Mouse (Mus musculus) kidney, embryonic 14.5 days (tissue): Measurements from ENCODE around the gene Iffo2. TPM values are rescaled to one million over a fixed set of nuclear protein-coding genes. Genes with fewer than 3 reads are reported as not detected.
A peak's percentile ranks its signal among the peaks of the same experiment; 100 is the strongest.

Experiments used
- ATAC-seq: fragments of 200-750 bp; cut with Nextera tagmentation; 2 replicates; pipeline ENCODE4 v1.8.0; 2017; ENCODE audit warnings: moderate number of reproducible peaks, mild to moderate bottlenecking, moderate TSS enrichment, moderate library complexity; ENCODE audit not compliant: low FRiP score, low TSS enrichment
- H3K27ac ChIP-seq: fragments of 300-500 bp; sonication (generic); 2 replicates; pipeline ENCODE4 v1.5.1; 2014; ENCODE audit warnings: low read depth, mild to moderate bottlenecking, low read length, moderate library complexity, mixed read lengths
- H3K27me3 ChIP-seq: fragments of 300-500 bp; sonication (generic); 2 replicates; pipeline ENCODE4 v1.6.1; 2014; ENCODE audit warnings: mild to moderate bottlenecking, low read length; ENCODE audit not compliant: control insufficient read depth, insufficient read depth
- H3K36me3 ChIP-seq: fragments of 300-500 bp; sonication (generic); 2 replicates; pipeline ENCODE4 v1.6.1; 2014; ENCODE audit warnings: low read length, mixed read lengths; ENCODE audit not compliant: control insufficient read depth, insufficient read depth
- H3K4me1 ChIP-seq: fragments of 300-500 bp; sonication (generic); 2 replicates; pipeline ENCODE4 v1.6.1; 2014; ENCODE audit warnings: low read length, mixed read lengths; ENCODE audit not compliant: control insufficient read depth, insufficient read depth
- H3K4me2 ChIP-seq: fragments of 300-500 bp; sonication (generic); replicated peaks from 2 replicates; pipeline ENCODE4 v1.6.1; 2014; ENCODE audit warnings: low read depth, mild to moderate bottlenecking, low read length
- H3K4me3 ChIP-seq: fragments of 300-500 bp; sonication (generic); 2 replicates; pipeline ENCODE4 v1.5.1; 2014; ENCODE audit warnings: mild to moderate bottlenecking, low read length
- H3K9ac ChIP-seq: fragments of 300-500 bp; sonication (generic); 2 replicates; pipeline ENCODE4 v1.6.1; 2014; ENCODE audit warnings: low read depth, mild to moderate bottlenecking, low read length, moderate library complexity
- H3K9me3 ChIP-seq: fragments of 300-500 bp; sonication (generic); 2 replicates; pipeline ENCODE4 v1.6.1; 2016; ENCODE audit warnings: low read length; ENCODE audit not compliant: control insufficient read depth
- WGBS: fragments of 180-500 bp; shearing (Covaris S2); extraction: QIAGEN DNeasy Blood & Tissue Kit; methylation state at CpG from one replicate; pipeline ENCODE4 v1.1.7; 2014; 5-methylcytosine and 5-hydroxymethylcytosine counted together
- polyA plus RNA-seq: library from polyadenylated mRNA; unstranded; fragments of >200 nt; fragmentation: Nextera tagmentation; extraction: Ambion mirVana; gene quantifications from 2 replicates; pipeline ENCODE4 v1.2.1, GENCODE M21; 2014

Iffo2 gene
- polyA plus RNA-seq, 1 experiment from 2014 or later, result 7.1 TPM

DNA sequence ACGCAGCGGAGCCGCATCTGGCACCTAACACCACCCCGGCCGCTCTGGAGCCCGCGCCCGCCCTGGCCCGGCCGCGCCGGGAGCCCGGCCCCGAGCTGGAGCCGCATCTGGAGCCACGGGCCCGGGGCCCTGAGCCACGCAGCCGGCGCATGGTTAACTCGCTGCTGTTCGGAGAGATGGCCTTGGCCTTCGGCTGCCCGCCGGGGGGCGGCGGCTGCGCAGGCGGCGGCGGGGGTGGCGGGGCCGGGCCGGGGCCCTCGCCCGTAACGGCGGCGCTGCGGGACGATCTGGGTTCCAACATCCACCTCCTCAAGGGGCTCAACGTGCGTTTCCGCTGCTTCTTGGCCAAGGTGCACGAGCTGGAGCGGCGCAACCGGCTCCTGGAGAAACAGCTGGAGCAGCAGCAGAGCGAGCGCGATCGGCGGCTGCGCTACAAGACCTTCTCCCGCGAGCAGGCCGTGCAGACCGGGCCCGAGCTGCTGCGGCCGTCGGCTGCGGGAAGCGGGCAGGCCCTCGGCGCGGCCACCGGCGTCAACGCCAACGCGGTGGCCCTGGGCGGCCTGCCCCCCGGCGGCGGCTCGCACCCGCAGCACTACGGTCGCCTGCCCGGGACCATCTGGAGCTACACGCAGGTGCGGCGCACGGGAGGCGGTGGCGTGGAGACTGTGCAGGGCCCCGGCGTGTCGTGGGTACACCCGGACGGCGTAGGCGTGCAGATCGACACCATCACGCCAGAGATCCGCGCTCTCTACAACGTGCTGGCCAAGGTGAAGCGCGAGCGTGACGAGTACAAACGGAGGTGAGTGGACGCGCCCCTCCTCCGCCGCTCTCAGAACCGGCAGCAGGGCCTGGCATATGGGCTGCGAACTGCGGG lies 44.7 kb downstream of the Iffo2 start:
- Histone ChIP-seq H3K36me3 (no peaks in the 10 kb centered on the region), H3K27ac (peak overlapping the region; percentile 81), H3K4me3 (peak overlapping the region; percentile 75), H3K4me1 (peaks cover 49% of the 10 kb centered on the region), H3K9me3 (no peaks in the 10 kb centered on the region), H3K27me3 (no peaks in the 10 kb centered on the region; the same call in 1 of the 2 replicates), H3K9ac (peak overlapping the region; percentile 83), H3K4me2 (peak overlapping the region; percentile 87)
- under 1% methylated on average over 92 of the region's 111 CpGs for WGBS
- peak; percentile 70 for ATAC-seq

DNA sequence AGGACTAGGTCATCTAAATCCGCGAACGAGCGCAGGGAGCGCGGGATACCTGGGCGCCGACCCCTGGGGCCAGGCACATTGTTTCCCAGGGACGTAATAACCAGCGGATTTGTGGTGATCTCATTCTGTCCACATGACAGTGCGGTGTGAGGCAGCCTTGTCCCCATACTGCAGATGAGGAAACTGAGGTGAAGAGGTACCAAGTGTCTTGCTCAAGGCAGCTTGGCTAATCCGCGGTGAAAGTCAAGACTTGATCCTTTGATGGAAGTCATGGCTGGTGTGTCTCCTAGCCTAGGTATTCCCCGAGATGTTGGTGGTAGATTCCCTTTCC lies 45.3 kb downstream of the Iffo2 start:
- Histone ChIP-seq H3K4me1 (peaks cover 55% of the 10 kb centered on the region), H3K9ac (peak overlapping the region; percentile 83), H3K27me3 (no peaks in the 10 kb centered on the region; the same call in 1 of the 2 replicates), H3K9me3 (no peaks in the 10 kb centered on the region), H3K36me3 (no peaks in the 10 kb centered on the region), H3K27ac (no peak overlapping the region), H3K4me2 (peak overlapping the region; percentile 87), H3K4me3 (peak overlapping the region; percentile 75)
- no peak for ATAC-seq
- 5% methylated on average over 14 of the region's 14 CpGs for WGBS

DNA sequence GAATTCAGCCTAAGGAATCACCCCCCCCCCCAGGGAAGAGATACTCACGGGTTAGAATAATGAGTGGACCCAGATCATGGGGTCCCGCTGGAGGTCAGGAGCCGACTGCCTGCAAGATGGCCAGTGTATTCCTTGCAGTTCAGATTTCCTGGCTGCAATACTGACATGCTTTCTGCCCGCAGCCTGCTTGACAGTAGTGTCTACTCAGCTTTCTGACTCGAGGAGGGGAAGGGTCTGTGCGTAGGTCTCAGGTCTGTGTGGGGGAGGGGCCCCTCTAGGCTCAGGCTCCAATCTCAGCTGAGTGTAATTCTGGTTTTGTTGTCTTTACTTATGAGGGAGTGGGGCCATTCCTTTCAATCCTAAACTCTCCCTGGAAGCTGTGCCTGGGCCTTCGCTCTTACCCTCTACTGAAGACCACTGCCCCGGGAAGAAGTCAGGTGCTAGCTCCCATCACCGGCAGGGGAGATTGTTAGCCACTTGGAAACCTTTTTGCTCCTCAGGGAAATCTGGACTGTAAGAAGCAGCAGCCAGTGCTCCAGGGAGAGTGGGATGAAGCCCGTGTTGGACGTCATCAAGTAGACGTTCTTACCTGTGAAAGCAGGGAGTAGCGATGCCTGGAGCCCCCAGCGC lies 46.0 kb downstream of the Iffo2 start:
- peak overlapping the region; percentile 75 for H3K4me3 ChIP-seq
- H3K9me3 ChIP-seq, result no peaks in the 10 kb centered on the region
- H3K4me1 ChIP-seq, result peaks cover 62% of the 10 kb centered on the region
- H3K36me3 ChIP-seq, result no peaks in the 10 kb centered on the region
- no peak overlapping the region for H3K27ac ChIP-seq
- peak overlapping the region; percentile 1; the same call in 1 of the 2 replicates for H3K9ac ChIP-seq
- H3K4me2 ChIP-seq, result peak overlapping the region; percentile 87
- 30% methylated on average over 14 of the region's 14 CpGs for WGBS
- no peaks in the 10 kb centered on the region; the same call in 1 of the 2 replicates for H3K27me3 ChIP-seq
- no peak for ATAC-seq

DNA sequence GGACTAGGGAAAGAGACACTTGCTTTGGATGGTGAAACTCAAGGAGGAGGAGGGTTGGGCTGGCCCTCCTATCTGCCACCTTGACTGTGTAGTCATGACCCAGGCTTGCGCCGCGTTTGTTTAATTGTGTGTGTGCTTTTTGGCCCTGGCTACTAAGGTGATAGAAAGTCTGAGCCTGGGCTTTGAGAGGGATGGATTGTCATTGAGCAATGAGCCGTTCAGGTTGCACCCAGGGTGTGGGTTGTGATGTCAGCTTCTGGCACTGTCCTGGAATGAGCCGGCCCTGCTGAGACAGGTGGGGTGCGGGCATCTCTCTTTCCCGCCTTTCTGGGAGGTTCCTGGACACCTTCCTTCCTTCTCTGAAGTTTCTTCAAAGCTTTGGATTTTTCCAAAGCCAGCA lies 46.7 kb downstream of the Iffo2 start:
- peak overlapping the region; percentile 75 for H3K4me3 ChIP-seq
- H3K4me2 ChIP-seq, result peak overlapping the region; percentile 87
- H3K27me3 ChIP-seq, result no peaks in the 10 kb centered on the region; the same call in 1 of the 2 replicates
- H3K9me3 ChIP-seq, result no peaks in the 10 kb centered on the region
- H3K36me3 ChIP-seq, result no peaks in the 10 kb centered on the region
- peaks cover 69% of the 10 kb centered on the region for H3K4me1 ChIP-seq
- 0 out of 2 replicates have a peak overlapping the region, but pooled peaks have one; percentile 1 for H3K9ac ChIP-seq
- ATAC-seq, result no peak
- no peak overlapping the region for H3K27ac ChIP-seq
- WGBS, result 65% methylated on average over 7 of the region's 7 CpGs

DNA sequence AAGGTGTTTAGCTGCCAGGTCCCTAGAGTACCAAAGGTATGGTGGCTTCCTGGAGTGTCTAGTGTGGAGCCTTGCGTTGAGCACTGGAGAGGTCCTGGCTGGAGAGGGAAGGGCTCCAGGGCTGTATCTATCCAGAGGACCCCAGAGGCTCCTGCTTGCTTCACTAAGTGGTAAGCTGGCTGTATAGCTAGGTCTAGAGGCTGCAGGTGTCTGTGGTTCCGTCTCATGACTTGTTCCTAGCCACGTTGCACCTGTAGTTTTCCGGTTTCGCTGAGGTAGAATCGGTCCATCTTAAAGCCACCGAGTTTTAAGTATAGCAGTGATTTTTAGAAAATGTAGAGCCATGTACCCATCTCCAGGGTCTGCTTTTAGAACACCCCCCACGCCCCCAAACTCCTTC lies 48.0 kb downstream of the Iffo2 start:
- H3K4me1 ChIP-seq, result peaks cover 72% of the 10 kb centered on the region
- H3K36me3 ChIP-seq, result no peaks in the 10 kb centered on the region
- H3K9me3 ChIP-seq, result no peaks in the 10 kb centered on the region
- WGBS, result 81% methylated on average over 8 of the region's 8 CpGs
- peak overlapping the region; percentile 1; the same call in 1 of the 2 replicates for H3K9ac ChIP-seq
- peak overlapping the region; percentile 53; the same call in 1 of the 2 replicates for H3K27ac ChIP-seq
- no peaks in the 10 kb centered on the region; the same call in 1 of the 2 replicates for H3K27me3 ChIP-seq
- no peak for ATAC-seq
- no peak overlapping the region for H3K4me3 ChIP-seq
- peak overlapping the region; percentile 15 for H3K4me2 ChIP-seq

DNA sequence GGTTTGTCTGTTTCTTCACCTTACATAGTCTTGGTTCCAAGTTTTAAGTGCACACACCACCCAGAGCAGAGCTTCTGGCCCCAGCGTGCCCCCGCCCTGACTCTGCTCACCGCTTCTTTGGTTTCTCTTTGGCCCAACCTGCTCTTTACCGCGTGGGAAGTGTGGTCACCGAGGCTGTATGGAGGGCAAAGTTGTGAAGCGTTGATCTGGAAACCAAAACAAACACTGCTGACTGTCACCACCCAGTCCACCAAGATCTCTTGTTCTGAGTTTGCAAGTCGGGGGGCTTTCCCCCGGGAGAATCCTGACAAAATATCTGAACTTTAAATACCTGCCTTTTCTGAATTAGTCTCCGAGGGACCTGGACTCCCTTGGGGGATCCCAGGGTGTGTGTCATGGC lies 48.7 kb downstream of the Iffo2 start:
- WGBS, result 26% methylated on average over 10 of the region's 10 CpGs
- Histone ChIP-seq H3K9ac (peak overlapping the region; percentile 1; the same call in 1 of the 2 replicates), H3K27me3 (no peaks in the 10 kb centered on the region; the same call in 1 of the 2 replicates), H3K4me1 (peaks cover 67% of the 10 kb centered on the region), H3K9me3 (no peaks in the 10 kb centered on the region), H3K36me3 (no peaks in the 10 kb centered on the region), H3K27ac (peak overlapping the region; percentile 96; the same call in 1 of the 2 replicates), H3K4me2 (peak overlapping the region; percentile 15), H3K4me3 (no peak overlapping the region)
- no peak for ATAC-seq

DNA sequence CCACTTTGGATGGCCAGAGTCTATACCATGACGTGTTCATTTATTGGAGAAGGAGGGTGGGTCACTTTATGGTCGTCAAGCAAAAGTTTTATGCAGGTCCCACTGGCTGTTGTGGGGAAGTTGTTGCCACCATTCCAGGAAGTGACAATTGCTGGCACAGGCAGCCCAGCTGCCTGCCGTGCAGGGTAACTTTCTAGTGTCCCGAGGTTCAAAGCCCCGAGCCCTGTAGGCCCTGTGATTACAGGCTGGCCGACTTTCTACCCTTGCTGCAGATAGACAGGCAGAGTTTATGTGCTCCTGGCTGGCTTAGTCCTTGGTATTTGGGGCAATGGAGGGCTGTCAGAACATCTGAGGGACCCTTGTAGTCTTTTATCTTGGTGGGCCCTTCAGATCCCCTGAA lies 49.1 kb downstream of the Iffo2 start:
- peaks cover 69% of the 10 kb centered on the region for H3K4me1 ChIP-seq
- no peaks in the 10 kb centered on the region for H3K36me3 ChIP-seq
- H3K9ac ChIP-seq, result no peak overlapping the region
- no peaks in the 10 kb centered on the region for H3K9me3 ChIP-seq
- no peak for ATAC-seq
- peak overlapping the region; percentile 2; the same call in 1 of the 2 replicates for H3K4me2 ChIP-seq
- 25% methylated on average over 6 of the region's 6 CpGs for WGBS
- peak overlapping the region; percentile 96; the same call in 1 of the 2 replicates for H3K27ac ChIP-seq
- H3K4me3 ChIP-seq, result no peak overlapping the region
- no peaks in the 10 kb centered on the region; the same call in 1 of the 2 replicates for H3K27me3 ChIP-seq

DNA sequence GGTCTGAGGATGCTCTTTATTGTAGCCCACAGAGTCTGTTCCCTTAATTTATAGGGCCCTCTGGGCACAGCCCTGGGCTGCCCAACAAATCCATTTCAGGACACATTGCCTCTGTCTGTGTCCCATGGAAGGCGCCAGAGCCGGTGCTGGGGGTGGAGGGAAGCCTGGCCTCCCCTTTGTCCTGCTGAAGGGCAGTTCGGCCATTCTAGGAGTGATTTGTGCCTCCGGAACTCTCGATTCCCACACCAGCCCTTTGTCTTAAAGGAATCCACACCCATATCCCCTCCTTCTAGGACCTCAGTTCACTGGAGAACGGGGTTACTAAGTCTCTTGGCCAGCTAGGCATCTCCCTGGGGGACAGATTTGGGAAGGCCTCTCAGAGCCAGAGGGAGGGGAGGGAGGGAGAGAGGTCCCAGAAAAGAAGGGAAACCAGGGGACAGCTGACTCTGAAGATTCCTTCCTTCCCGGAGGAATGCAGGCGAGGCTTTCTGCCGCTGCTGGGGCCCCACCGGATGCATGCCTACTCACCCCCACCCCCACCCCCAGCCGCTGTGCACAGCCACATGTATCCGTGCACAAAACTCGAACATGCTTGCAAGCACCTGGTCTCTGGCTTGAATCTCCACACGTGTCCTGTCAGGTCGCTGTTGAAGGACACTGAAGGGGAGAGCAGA lies 50.5 kb downstream of the Iffo2 start:
- Histone ChIP-seq H3K4me1 (peaks cover 76% of the 10 kb centered on the region), H3K4me2 (peak overlapping the region; percentile 31), H3K27ac (peak overlapping the region; percentile 96), H3K9ac (peak overlapping the region; percentile 43), H3K36me3 (no peaks in the 10 kb centered on the region), H3K9me3 (no peaks in the 10 kb centered on the region), H3K4me3 (peak overlapping the region; percentile 12), H3K27me3 (no peaks in the 10 kb centered on the region)
- peak; percentile 60 for ATAC-seq
- 1% methylated on average over 15 of the region's 15 CpGs for WGBS
